Mouse (Mus musculus) bone marrow, adult 2 months (tissue): ENCODE data around the gene Aim2. TPM values are rescaled to one million over a fixed set of nuclear protein-coding genes. Genes with fewer than 3 reads are reported as not detected.
A peak's percentile ranks its signal among the peaks of the same experiment; 100 is the strongest.

Source experiments
- H3K27ac ChIP-seq: fragments of 200-500 bp; 2 replicates; pipeline ENCODE4 v1.5.1; 2012; ENCODE audit warnings: low read depth, mild to moderate bottlenecking, control low read depth, inconsistent platforms, low read length; ENCODE audit not compliant: control insufficient read depth, poor library complexity, insufficient read depth
- H3K4me1 ChIP-seq: fragments of 200-500 bp; 2 replicates; pipeline ENCODE4 v1.6.1; 2011; ENCODE audit warnings: low read length; ENCODE audit not compliant: control insufficient read depth, insufficient read depth
- H3K4me3 ChIP-seq: fragments of 200-500 bp; replicated peaks from 2 replicates; pipeline ENCODE3; 2011; ENCODE audit warnings: mild to moderate bottlenecking, low read depth, low read length, control low read depth; ENCODE audit not compliant: control insufficient read depth
- CTCF ChIP-seq: fragments of 200-500 bp; IDR thresholded peaks from 2 replicates; pipeline ENCODE4 v1.5.1; 2011; ENCODE audit warnings: low read length, control low read depth; ENCODE audit not compliant: control insufficient read depth, insufficient read depth
- POLR2A ChIP-seq: fragments of 200-500 bp; IDR thresholded peaks from 2 replicates; pipeline ENCODE4 v1.6.1; 2011; ENCODE audit warnings: low read depth, mild to moderate bottlenecking, control low read depth, low read length, borderline replicate concordance; ENCODE audit not compliant: control insufficient read depth
- WGBS: fragments of 180-500 bp; shearing (Covaris S2); methylation state at CpG from one replicate; pipeline ENCODE4 v1.1.7; 2018; 5-methylcytosine and 5-hydroxymethylcytosine counted together
- polyA plus RNA-seq: library from polyadenylated mRNA; stranded (reverse); fragments of >200 nt; gene quantifications from 2 replicates; pipeline ENCODE4 v1.2.4, GENCODE M21; 2011; ENCODE audit warnings: low replicate concordance; ENCODE audit not compliant: missing spikeins, insufficient read depth, insufficient read length

Aim2 gene
- polyA plus RNA-seq, 1 experiment = 29.2 TPM

DNA sequence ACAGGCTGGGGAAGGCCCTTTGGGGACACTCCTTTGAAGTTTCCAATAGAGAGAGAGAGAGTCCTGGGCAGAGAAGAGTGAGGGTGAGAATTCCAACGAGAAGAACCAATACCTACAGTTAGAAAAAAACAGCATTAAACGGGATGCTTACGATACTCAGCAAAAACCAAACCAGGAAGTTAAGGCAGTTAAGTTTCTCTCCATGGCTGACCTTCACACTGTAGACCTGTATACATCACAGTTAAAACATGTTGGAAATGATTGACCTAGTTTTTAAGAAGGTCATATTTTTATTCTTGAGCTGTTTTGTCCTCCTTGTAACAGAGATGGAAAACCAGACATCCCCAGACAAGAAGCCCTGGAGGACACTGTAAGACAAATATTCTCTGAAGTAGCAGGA, 67.8 kb downstream of the Aim2 start:
- Histone ChIP-seq H3K4me1 (no peaks in the 10 kb centered on the region), H3K27ac (no peak overlapping the region), H3K4me3 (no peak overlapping the region)
- 83% methylated on average over 3 of the region's 3 CpGs for WGBS
- no peak for TF ChIP-seq POLR2A
- no peak for TF ChIP-seq CTCF

DNA sequence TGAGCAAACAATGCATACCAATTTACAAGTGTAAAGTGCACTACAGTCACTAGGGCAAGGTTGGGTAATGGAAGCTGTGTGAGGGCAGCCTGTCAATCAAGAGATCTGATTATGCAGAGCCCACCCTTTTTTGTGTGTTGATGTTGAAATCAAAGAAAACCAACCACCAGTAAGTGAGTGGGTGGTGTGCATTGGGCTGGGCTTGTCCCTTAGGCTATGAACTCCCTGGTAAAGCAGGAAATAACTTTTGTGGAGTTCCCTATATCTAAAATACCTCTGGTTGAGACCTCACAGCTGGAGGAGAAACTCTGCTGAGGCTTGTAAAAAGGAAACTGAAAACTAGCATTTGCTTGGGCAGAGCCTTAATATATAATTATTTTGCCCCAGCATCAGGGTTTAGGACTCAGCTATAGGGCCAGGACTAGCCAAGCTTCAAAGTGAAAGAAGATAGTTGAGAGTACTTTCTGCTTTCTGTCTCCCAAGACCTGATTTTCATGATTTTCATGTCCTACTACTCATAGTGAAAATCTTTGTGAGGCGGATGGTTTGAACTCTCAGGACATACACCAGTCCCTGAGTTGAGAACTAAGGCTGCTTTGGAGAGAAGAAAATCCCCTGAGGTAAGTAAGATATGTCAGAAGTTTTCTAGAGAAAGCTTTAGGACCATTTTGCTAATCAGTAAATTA, 68.4 kb downstream of the Aim2 start:
- Histone ChIP-seq H3K4me3 (no peak overlapping the region), H3K27ac (no peak overlapping the region), H3K4me1 (no peaks in the 10 kb centered on the region)
- 59% methylated on average over 1 of the region's 1 CpGs for WGBS
- TF ChIP-seq CTCF (no peak), POLR2A (no peak)

GRCm38 (mm10) chr1:173420374-173420773, 69.7 kb downstream of the Aim2 start:
- WGBS = 2% methylated on average over 6 of the region's 6 CpGs

DNA sequence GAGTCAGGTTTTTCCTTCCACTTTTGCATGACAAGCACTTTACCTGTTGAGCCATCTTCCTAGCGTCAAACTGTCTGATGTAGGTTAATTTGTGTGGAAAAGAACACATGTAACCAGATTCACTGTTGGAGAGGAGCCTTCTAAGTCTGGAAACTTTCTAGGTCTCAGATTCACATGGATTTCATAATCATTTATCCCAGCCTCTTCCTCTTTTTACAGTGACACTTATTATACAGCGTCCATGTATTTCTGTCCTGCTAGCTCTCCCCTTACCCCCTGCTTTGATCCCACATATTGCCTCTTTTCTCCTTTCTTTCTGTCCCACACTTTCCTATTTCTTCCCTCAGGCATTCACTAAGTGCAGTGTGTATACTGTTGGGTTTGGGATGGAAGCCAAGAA, 75.7 kb downstream of the Aim2 start:
- Histone ChIP-seq H3K27ac (no peak overlapping the region), H3K4me1 (no peaks in the 10 kb centered on the region; the same call in 1 of the 2 replicates), H3K4me3 (no peak overlapping the region)
- TF ChIP-seq CTCF (no peak), POLR2A (no peak)
- WGBS = 21% methylated on average over 2 of the region's 2 CpGs

More at GRCm38 (mm10) chr1:173420374-173420773, 69.7 kb downstream of the Aim2 start:
- H3K27ac ChIP-seq = no peak overlapping the region
- H3K4me1 ChIP-seq = no peaks in the 10 kb centered on the region
- TF ChIP-seq CTCF (no peak), POLR2A (no peak)
- peak overlapping the region; percentile 69 for H3K4me3 ChIP-seq

GRCm38 (mm10) chr1:173427385-173427784, 76.7 kb downstream of the Aim2 start:
- 41% methylated on average over 8 of the region's 8 CpGs for WGBS
- no peak overlapping the region for H3K27ac ChIP-seq
- TF ChIP-seq POLR2A (no peak), CTCF (no peak)
- H3K4me1 ChIP-seq = peaks cover 3% of the 10 kb centered on the region; the same call in 1 of the 2 replicates
- no peak overlapping the region for H3K4me3 ChIP-seq

DNA sequence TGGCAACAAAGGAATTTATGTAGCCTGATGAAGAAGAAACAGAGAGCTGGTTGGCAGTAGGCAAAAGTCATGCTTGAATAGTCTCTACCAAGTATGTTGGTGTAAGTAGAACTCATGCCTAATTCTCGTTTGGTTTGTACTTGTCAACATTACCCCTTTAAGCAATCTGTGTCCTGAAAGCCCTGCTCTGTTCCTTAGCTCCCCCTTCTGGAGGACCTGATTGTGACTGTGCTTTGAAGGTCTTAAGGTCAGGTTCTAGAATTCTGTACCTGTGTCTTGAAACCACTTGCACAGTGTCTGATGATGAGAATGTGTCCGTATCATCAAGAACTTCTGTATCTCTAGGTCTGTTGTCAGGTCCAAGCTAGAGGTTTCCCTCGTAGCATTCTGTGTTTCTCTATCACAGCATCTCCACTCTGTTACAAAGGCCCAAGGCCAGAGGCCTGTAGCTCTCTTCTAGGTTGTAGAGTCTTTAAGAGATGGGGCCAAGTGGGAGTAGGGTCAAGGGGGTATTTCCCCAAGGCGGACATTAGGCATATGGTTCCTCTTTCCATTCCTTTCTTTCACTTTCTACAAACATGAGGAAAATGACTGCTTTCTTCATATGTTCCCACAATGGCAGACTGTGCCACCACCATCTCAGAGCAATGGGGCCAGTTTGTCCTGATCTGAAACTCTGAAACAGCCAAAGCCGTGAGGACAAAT, 79.5 kb downstream of the Aim2 start:
- TF ChIP-seq POLR2A (no peak), CTCF (no peak)
- Histone ChIP-seq H3K4me1 (peaks cover 3% of the 10 kb centered on the region; the same call in 1 of the 2 replicates), H3K27ac (no peak overlapping the region), H3K4me3 (no peak overlapping the region)
- 55% methylated on average over 5 of the region's 5 CpGs for WGBS

GRCm38 (mm10) chr1:173432411-173432810, 81.7 kb downstream of the Aim2 start:
- Histone ChIP-seq H3K27ac (no peak overlapping the region), H3K4me1 (peaks cover 3% of the 10 kb centered on the region; the same call in 1 of the 2 replicates), H3K4me3 (no peak overlapping the region)
- TF ChIP-seq CTCF (no peak), POLR2A (no peak)
- WGBS = 63% methylated on average over 2 of the region's 2 CpGs

- Histone ChIP-seq H3K4me1 (peaks cover 3% of the 10 kb centered on the region), H3K27ac (no peak overlapping the region), H3K4me3 (no peak overlapping the region)
- TF ChIP-seq POLR2A = no peak
- no peak for TF ChIP-seq CTCF
- WGBS = 20% methylated on average over 6 of the region's 6 CpGs
Measured at GRCm38 (mm10) chr1:173437161-173437953, 86.7 kb downstream of the Aim2 start.
